Mouse (Mus musculus): Measurements from ENCODE around the gene Bbip1. TPM values are rescaled to one million over a fixed set of nuclear protein-coding genes. Genes with fewer than 3 reads are reported as not detected.

The Bbip1 gene
- polyA plus RNA-seq, 1 experiment = 43.2 TPM

DNA sequence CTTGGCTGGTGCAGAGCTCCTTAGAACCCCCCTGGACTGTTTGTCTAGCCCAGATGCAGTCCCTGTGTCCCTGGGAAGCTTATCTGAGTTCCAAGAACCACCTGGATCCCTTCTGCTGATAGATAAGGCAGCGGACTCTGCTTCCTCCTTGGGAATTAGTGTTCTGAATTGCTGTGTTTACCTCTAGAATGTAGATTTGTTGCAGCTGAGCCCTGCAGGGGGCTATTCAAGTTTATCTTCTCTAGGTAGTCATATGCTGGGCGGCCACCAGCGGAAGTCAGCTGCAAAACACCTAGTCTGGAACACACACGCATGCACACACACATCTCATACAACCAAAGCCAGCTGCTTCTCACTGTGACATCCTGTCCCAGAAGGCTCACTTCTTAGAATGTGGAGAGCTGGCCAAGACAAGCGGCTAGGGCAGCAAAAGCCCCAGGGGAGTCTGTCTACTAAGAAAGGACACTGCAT, 53.6 kb downstream of the Bbip1 start:
- Histone ChIP-seq H3K4me1 (ENCODE audit: control insufficient read depth, insufficient read depth, low read length) (no peaks in the 10 kb centered on the region), H3K4me3 (ENCODE audit: low read depth, low read length) (no peak overlapping the region), H3K9ac (ENCODE audit: low read depth, poor library complexity, severe bottlenecking) (no peak overlapping the region), H3K36me3 (ENCODE audit: control insufficient read depth, insufficient read depth, low read length, poor library complexity, severe bottlenecking) (no peaks in the 10 kb centered on the region), H3K27me3 (ENCODE audit: control insufficient read depth, insufficient read depth, low read length, poor library complexity, severe bottlenecking) (no peaks in the 10 kb centered on the region), H3K9me3 (replicated peaks; ENCODE audit: control insufficient read depth, insufficient read depth, low read length, poor library complexity, severe bottlenecking) (no peaks in the 10 kb centered on the region), H3K27ac (ENCODE audit: insufficient read depth, low read length) (no peak overlapping the region)
- TF ChIP-seq EP300 (IDR thresholded peaks at IDR 0.05; ENCODE audit: insufficient read depth, low read depth, low read length) (no peak), CTCF (IDR thresholded peaks at IDR 0.05; ENCODE audit: low read depth, low read length) (no peak), POLR2A (IDR thresholded peaks at IDR 0.05; ENCODE audit: insufficient read depth, low read length) (no peak)

DNA sequence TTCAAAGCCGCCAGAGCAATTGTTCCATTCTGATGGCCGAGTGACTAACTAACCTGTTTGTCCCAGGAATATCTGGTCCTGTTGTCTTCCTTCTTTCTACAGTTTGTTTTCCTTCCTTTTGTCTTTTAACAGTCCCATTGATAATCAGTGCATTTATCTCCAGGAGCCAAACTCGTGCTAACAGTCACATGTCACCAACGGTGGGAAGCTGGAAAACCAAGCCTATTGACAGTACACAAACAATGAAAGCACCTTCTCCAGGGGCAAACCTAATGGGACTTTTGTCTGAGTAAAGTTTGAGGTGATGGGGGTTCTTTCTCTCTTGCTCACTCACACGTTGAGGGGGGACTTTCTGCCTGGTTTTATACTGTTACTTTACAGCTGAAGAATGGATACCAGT, 54.2 kb downstream of the Bbip1 start:
- Histone ChIP-seq H3K4me1 (ENCODE audit: control insufficient read depth, insufficient read depth, low read length) (no peaks in the 10 kb centered on the region), H3K9ac (ENCODE audit: low read depth, poor library complexity, severe bottlenecking) (no peak overlapping the region), H3K27me3 (ENCODE audit: control insufficient read depth, insufficient read depth, low read length, poor library complexity, severe bottlenecking) (no peaks in the 10 kb centered on the region), H3K4me3 (ENCODE audit: low read depth, low read length) (no peak overlapping the region), H3K36me3 (ENCODE audit: control insufficient read depth, insufficient read depth, low read length, poor library complexity, severe bottlenecking) (no peaks in the 10 kb centered on the region), H3K9me3 (replicated peaks; ENCODE audit: control insufficient read depth, insufficient read depth, low read length, poor library complexity, severe bottlenecking) (no peaks in the 10 kb centered on the region), H3K27ac (ENCODE audit: insufficient read depth, low read length) (no peak overlapping the region)
- TF ChIP-seq POLR2A (IDR thresholded peaks at IDR 0.05; ENCODE audit: insufficient read depth, low read length) (no peak), EP300 (IDR thresholded peaks at IDR 0.05; ENCODE audit: insufficient read depth, low read depth, low read length) (no peak), CTCF (IDR thresholded peaks at IDR 0.05; ENCODE audit: low read depth, low read length) (no peak)

DNA sequence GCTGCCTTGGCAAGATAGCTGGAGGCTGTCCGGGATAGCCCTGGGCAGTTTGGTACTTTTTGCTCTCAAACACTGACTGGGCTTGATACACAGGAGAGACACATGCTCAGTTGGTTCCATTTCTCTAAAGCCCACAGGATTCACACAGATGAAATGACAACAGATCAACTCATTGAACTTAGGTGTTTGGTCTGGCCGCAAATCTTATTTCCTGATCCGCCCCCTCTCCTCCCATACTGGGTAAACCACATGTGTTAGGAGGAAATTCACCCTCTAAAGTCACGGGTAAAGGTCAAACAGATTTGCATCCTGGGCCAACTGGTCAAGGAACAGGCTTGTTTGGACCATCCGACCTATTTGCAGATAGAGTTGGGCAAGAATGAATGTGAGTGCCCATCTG, 54.9 kb downstream of the Bbip1 start:
- H3K9ac ChIP-seq (ENCODE audit: low read depth, poor library complexity, severe bottlenecking) = no peak overlapping the region
- no peaks in the 10 kb centered on the region for H3K9me3 ChIP-seq (replicated peaks; ENCODE audit: control insufficient read depth, insufficient read depth, low read length, poor library complexity, severe bottlenecking)
- no peaks in the 10 kb centered on the region for H3K4me1 ChIP-seq (ENCODE audit: control insufficient read depth, insufficient read depth, low read length)
- H3K36me3 ChIP-seq (ENCODE audit: control insufficient read depth, insufficient read depth, low read length, poor library complexity, severe bottlenecking) = no peaks in the 10 kb centered on the region
- H3K27me3 ChIP-seq (ENCODE audit: control insufficient read depth, insufficient read depth, low read length, poor library complexity, severe bottlenecking) = no peaks in the 10 kb centered on the region
- H3K4me3 ChIP-seq (ENCODE audit: low read depth, low read length) = no peak overlapping the region
- H3K27ac ChIP-seq (ENCODE audit: insufficient read depth, low read length) = no peak overlapping the region
- TF ChIP-seq EP300 (IDR thresholded peaks at IDR 0.05; ENCODE audit: insufficient read depth, low read depth, low read length) (no peak), CTCF (IDR thresholded peaks at IDR 0.05; ENCODE audit: low read depth, low read length) (no peak), POLR2A (IDR thresholded peaks at IDR 0.05; ENCODE audit: insufficient read depth, low read length) (no peak)

DNA sequence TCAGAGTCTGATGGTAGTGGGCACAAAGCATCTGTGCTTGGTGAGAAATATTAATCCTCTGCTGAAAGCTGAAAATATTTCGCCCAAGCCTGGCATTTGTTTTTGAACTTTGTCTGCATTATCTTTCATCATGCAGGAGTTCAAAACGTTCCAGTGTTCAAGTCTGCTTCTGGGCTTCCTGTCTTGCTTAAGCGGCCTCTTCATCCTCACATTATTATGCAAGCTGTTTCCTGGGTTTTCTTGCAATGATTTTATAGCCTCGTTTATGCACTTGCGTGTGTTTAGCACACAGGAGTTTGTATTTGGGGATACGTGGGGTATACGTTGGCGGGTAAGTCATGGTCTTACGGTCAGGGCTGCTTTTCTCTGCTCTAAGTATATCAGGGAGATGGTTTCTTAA, 56.1 kb downstream of the Bbip1 start:
- no peak overlapping the region for H3K9ac ChIP-seq (ENCODE audit: low read depth, poor library complexity, severe bottlenecking)
- H3K27me3 ChIP-seq (ENCODE audit: control insufficient read depth, insufficient read depth, low read length, poor library complexity, severe bottlenecking) = no peaks in the 10 kb centered on the region
- H3K4me3 ChIP-seq (ENCODE audit: low read depth, low read length) = no peak overlapping the region
- H3K9me3 ChIP-seq (replicated peaks; ENCODE audit: control insufficient read depth, insufficient read depth, low read length, poor library complexity, severe bottlenecking) = no peaks in the 10 kb centered on the region
- no peaks in the 10 kb centered on the region for H3K4me1 ChIP-seq (ENCODE audit: control insufficient read depth, insufficient read depth, low read length)
- TF ChIP-seq POLR2A (IDR thresholded peaks at IDR 0.05; ENCODE audit: insufficient read depth, low read length) = no peak
- no peak for TF ChIP-seq CTCF (IDR thresholded peaks at IDR 0.05; ENCODE audit: low read depth, low read length)
- TF ChIP-seq EP300 (IDR thresholded peaks at IDR 0.05; ENCODE audit: insufficient read depth, low read depth, low read length) = no peak
- H3K27ac ChIP-seq (ENCODE audit: insufficient read depth, low read length) = no peak overlapping the region
- no peaks in the 10 kb centered on the region for H3K36me3 ChIP-seq (ENCODE audit: control insufficient read depth, insufficient read depth, low read length, poor library complexity, severe bottlenecking)

DNA sequence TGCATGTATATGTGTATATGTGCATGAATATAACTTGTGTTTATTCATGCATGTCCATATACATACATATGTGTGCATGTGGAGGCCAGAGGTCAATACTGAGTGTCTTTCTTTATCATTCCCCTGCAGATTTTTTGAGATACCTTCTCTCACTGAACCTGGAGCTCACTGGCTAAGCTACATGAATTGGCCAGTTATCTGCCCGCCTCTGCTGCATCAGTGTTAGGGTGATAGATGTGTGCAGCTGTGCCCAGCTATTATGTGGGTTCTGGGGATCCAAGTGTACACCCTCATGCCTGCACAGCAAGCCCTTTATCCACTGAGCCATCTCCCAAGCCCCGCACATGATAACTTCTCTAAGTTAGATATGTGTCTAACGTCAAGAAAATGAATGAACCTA, 56.6 kb downstream of the Bbip1 start:
- TF ChIP-seq EP300 (IDR thresholded peaks at IDR 0.05; ENCODE audit: insufficient read depth, low read depth, low read length) (no peak), CTCF (IDR thresholded peaks at IDR 0.05; ENCODE audit: low read depth, low read length) (no peak), POLR2A (IDR thresholded peaks at IDR 0.05; ENCODE audit: insufficient read depth, low read length) (no peak)
- Histone ChIP-seq H3K9ac (ENCODE audit: low read depth, poor library complexity, severe bottlenecking) (no peak overlapping the region), H3K27me3 (ENCODE audit: control insufficient read depth, insufficient read depth, low read length, poor library complexity, severe bottlenecking) (no peaks in the 10 kb centered on the region), H3K4me3 (ENCODE audit: low read depth, low read length) (no peak overlapping the region), H3K4me1 (ENCODE audit: control insufficient read depth, insufficient read depth, low read length) (no peaks in the 10 kb centered on the region), H3K36me3 (ENCODE audit: control insufficient read depth, insufficient read depth, low read length, poor library complexity, severe bottlenecking) (no peaks in the 10 kb centered on the region), H3K27ac (ENCODE audit: insufficient read depth, low read length) (no peak overlapping the region), H3K9me3 (replicated peaks; ENCODE audit: control insufficient read depth, insufficient read depth, low read length, poor library complexity, severe bottlenecking) (no peaks in the 10 kb centered on the region)

DNA sequence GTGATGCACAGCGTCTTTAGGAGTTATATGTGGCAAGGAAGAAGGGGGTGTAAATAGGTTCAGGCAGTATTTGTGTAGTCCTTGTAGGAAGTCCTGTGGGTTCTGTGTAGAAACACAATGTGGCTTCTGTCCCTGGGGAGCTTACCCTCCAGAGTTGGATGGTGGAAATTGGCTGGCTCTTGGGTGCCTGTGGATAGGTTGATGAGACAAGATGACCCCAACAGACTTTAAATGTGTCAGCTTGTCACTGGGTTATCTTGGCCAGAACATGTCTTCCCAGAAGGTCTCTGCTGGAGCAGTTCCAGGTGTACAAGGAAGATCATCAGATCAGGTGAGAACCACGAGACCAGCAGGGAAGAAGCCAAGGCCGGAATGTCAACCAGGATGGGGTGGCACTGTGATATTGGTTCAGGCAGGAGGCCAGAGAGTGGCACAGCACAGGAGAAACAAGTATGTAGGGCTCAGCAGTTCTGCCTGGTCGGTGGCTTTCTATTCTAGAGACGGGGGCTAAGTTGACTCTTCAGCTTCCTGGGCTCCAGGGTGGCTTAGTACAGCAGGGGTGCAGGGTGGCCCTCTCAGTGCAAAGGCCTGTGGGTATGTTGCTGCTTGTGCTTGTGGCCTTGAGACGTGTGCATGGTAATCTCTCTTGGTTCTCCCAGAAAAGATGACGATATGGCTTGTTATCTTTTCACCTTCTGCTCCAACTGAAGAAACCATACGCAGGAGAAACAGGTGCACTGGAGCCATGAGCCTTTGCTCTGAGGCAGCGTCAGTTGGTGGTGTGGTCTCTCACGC, 57.7 kb downstream of the Bbip1 start:
- Histone ChIP-seq H3K4me1 (ENCODE audit: control insufficient read depth, insufficient read depth, low read length) (no peaks in the 10 kb centered on the region), H3K9ac (ENCODE audit: low read depth, poor library complexity, severe bottlenecking) (no peak overlapping the region), H3K4me3 (ENCODE audit: low read depth, low read length) (no peak overlapping the region), H3K27me3 (ENCODE audit: control insufficient read depth, insufficient read depth, low read length, poor library complexity, severe bottlenecking) (no peaks in the 10 kb centered on the region), H3K36me3 (ENCODE audit: control insufficient read depth, insufficient read depth, low read length, poor library complexity, severe bottlenecking) (no peaks in the 10 kb centered on the region), H3K27ac (ENCODE audit: insufficient read depth, low read length) (no peak overlapping the region), H3K9me3 (replicated peaks; ENCODE audit: control insufficient read depth, insufficient read depth, low read length, poor library complexity, severe bottlenecking) (no peaks in the 10 kb centered on the region)
- TF ChIP-seq POLR2A (IDR thresholded peaks at IDR 0.05; ENCODE audit: insufficient read depth, low read length) (no peak), EP300 (IDR thresholded peaks at IDR 0.05; ENCODE audit: insufficient read depth, low read depth, low read length) (no peak), CTCF (IDR thresholded peaks at IDR 0.05; ENCODE audit: low read depth, low read length) (no peak)
